Mouse (Mus musculus): ENCODE data around the gene Agap1.

The Agap1 gene

GRCm38 (mm10) chr1:89770298-89770697 lies 315.7 kb downstream of the Agap1 start:
- no peak for DNase-seq

DNA sequence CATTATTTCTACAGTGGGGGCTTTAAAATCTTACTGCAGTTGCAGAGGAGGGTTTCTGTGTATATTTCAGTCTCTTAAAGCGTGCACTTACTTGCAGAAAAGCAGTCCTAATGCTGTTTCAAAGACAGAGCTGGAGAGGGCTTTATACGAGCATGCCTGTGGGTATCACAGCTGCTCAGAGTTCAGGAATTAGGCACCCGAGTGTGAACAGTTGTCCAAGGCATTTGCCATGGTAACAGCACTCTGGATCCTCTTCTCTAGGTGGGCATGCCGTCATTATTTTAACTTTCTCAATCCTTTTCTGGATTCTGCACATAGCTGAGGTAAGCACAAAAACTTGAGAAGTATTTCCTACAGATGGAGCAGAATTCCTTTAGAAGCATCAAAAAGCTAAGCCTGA lies 321.1 kb downstream of the Agap1 start:
- no peak for DNase-seq

DNA sequence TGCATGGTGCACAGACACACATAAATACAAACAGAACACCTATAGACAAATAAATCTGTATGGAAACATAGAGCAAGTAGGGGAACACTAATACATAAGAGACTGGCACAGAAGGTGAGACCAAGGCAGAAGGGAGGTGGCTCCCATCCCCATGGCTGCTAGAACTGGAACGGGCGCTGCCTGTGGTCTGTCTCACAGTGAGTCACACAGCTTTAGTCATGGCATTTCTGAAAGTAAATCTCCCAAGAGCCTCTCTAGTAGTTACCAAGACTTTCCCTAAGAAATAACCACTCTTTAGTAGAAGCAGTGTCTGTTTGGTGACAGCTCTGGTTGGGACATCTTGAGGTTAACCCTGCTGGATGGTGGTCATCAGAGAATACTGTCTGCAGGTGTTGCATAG lies 326.1 kb downstream of the Agap1 start:
- DNase-seq, result no peak

DNA sequence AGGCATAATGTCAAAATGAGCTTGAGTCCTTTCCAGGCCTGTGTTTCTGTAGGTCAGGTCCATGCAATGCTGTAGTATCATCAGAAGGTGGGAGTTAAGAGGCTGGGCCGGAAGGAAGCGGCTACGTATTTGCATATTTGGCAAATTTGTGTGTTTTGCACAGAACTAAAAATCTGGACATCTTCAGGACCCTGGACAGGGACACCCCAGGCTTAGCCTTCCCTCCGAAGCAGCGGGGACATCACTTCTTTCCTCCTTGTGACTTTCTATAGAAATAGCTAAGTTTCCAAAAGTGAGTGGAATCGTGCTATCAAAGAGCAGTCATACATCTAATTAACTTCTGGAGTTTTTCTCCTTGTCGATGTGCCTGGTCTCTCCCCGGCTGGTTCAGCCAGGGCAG lies 327.3 kb downstream of the Agap1 start:
- DNase-seq, result no peak

DNA sequence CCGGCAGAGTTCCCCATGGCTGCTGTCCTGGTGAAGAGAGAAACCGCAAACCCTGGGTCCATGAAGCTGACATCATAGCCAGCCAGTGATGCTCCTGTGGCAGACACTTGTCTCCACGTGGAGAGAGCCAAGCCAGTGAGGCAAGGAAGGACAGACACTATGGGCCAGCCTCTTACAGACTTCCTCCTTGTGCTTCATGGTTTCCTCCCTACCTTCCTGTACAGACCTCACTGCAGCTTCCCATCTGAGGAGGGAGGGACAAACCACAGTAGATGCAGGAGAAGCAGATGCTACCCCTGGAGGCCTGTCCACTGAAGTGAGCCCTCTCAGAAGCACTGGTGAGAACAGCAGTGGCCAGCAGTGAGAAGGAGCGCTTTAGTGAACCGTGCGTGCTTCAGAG lies 332.2 kb downstream of the Agap1 start:
- no peak for DNase-seq

- DNase-seq, result no peak
These were observed 344.1 kb downstream of the Agap1 start for GRCm38 (mm10) chr1:89798724-89799123.

GRCm38 (mm10) chr1:89801506-89801905 lies 346.9 kb downstream of the Agap1 start:
- no peak for DNase-seq

DNA sequence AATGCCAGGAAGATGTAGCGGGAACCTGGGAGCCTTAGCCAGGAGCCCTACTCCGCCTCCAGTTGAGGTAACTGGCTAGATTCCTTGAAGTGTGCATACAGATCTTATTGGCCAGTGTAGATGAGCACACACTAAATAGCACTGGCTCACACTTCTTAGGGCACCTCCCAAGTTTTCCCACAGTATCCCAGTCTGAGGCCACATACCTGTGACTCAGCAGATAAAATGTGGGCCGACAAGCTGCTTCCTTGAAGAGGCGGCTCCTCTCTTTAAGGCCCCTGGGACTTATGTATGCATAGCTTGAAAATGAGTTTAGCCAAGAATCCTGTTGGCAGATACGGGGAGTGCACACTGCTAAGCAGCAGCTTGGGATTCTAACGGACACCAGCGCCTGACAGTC lies 350.4 kb downstream of the Agap1 start:
- no peak for DNase-seq

- DNase-seq, result no peak
These were observed 358.2 kb downstream of the Agap1 start for GRCm38 (mm10) chr1:89812816-89813215.

GRCm38 (mm10) chr1:89816487-89817206 lies 362.0 kb downstream of the Agap1 start:
- no peak for DNase-seq

GRCm38 (mm10) chr1:89821822-89822221 lies 367.2 kb downstream of the Agap1 start:
- DNase-seq, result no peak

DNA sequence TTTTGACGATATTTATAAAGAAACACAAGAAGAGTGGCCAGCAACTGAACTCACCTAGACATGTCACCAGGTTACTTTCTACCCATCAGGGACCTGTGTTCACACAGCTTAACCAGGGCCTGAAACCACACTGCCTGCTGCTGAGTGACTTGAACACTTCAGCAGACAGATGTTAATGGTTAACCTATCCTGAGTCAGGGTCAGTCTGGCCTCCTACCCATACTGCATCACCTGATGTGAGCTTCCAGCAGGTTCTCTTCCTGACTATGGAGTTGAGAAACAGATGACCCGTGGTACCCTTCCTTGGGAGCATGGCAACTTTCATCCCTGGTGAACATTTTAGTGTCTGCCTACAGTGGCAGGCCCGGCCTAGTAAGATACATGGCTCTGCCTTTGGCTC lies 367.8 kb downstream of the Agap1 start:
- DNase-seq, result no peak

DNA sequence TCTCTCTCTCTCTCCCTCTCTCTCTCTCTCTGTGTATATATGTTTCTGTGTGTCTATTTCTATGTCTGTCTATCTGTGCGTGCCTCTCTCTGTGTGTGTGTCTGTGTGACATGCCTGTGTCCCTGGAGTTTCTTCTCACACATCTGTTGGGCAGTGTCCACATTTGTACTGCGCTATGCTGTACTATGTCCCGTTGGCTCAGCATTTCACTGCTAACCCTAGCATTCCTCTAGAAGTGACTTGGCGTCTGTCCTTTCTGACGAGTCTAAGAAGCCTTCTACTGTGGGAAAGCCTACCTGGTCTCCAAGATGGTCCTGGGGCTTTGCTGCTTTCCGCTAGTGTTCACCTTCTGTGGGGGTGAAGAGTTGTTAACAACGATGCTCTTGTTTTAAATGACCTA lies 368.4 kb downstream of the Agap1 start:
- no peak for DNase-seq

DNA sequence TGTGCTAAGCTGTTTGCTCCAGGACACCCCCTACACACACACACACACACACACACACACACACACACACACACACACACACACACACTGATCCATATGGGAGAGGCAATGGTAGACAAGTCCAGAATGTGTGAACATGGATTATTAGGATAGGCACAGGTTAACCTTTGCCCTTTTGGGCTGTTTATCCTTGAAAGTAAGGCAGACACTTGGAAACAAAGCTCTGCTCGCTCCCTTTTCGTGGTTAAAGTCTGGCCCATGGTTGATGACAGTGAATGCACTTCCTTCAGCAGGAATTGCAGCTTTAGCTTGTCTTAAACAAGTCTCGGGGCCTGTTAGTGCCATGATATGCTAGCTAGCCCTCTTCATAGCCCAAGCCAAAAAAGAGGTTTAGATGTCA lies 372.4 kb downstream of the Agap1 start:
- no peak for DNase-seq

- DNase-seq, result no peak
These were observed 376.5 kb downstream of the Agap1 start for GRCm38 (mm10) chr1:89831095-89831494.

DNA sequence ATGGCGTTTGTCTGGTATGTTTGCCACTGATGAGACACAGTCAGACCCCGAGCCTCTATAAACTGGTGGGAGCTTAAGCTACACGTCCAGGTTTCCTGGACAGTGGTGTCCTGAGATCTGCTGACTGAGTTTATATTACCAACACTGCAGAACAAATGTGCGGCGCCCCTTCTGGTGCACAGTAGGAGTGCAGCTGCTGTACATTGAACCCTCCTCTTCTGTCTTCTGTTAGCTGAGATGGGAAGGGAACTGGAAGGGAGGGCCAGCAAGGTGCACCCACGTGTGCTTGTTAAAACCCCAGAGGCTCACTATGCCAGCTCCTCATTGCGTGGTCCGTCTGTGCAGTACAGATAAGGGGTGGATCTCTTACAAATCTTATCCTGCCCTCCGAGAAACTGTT lies 389.5 kb downstream of the Agap1 start:
- DNase-seq, result no peak

- no peak for DNase-seq
These were observed 390.9 kb downstream of the Agap1 start for GRCm38 (mm10) chr1:89845487-89845886.

DNA sequence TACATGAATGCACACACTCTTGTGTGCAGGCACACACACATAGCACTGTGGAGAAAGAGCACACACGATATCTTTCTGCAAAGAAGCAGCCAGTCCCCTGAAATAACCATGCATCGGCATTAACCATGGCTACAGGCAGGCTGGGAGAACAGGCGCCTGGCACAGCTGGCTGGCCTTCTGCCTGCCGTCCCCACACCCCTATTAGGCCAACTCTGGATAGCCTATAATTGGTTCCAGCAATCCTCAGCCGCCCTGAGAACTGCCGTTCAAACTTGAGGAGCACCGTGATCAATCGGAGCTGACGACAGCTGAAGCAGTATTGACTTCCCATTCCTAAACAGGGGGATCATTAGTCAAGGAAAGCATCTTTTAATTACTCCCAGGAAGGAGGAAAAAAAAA lies 391.5 kb downstream of the Agap1 start:
- DNase-seq, result no peak

GRCm38 (mm10) chr1:89848356-89849039 lies 393.9 kb downstream of the Agap1 start:
- no peak for DNase-seq

GRCm38 (mm10) chr1:89849151-89849860 lies 394.7 kb downstream of the Agap1 start:
- DNase-seq, result no peak

GRCm38 (mm10) chr1:89849861-89850230 lies 395.2 kb downstream of the Agap1 start:
- no peak for DNase-seq

GRCm38 (mm10) chr1:89850681-89851414 lies 396.2 kb downstream of the Agap1 start:
- DNase-seq, result no peak

GRCm38 (mm10) chr1:89859182-89859581 lies 404.6 kb downstream of the Agap1 start:
- no peak for DNase-seq

Measured in spleen, adult 18-20 months (tissue).